Mouse (Mus musculus) hindbrain, embryonic 15.5 days (tissue): Measurements from ENCODE around the gene Tmem19. TPM values are rescaled to one million over a fixed set of nuclear protein-coding genes. Genes with fewer than 3 reads are reported as not detected.

Experiments used
- ATAC-seq: fragments of 200-750 bp; cut with Nextera tagmentation; 2 replicates; pipeline ENCODE4 v1.8.0; 2017; ENCODE audit warnings: low read depth, moderate number of reproducible peaks, moderate TSS enrichment; ENCODE audit not compliant: low FRiP score
- H3K27ac ChIP-seq: fragments of 300-500 bp; sonication (generic); replicated peaks from 2 replicates; pipeline ENCODE4 v1.5.1; 2015; ENCODE audit warnings: mild to moderate bottlenecking, inconsistent platforms
- H3K27me3 ChIP-seq: fragments of 300-500 bp; sonication (generic); 2 replicates; pipeline ENCODE4 v1.6.1; 2015; ENCODE audit warnings: control low read depth, inconsistent platforms
- H3K36me3 ChIP-seq: fragments of 300-500 bp; sonication (generic); 2 replicates; pipeline ENCODE4 v1.6.1; 2015; ENCODE audit warnings: control low read depth, inconsistent platforms
- H3K4me1 ChIP-seq: fragments of 300-500 bp; sonication (generic); replicated peaks from 2 replicates; pipeline ENCODE4 v1.6.1; 2015; ENCODE audit warnings: control low read depth, inconsistent platforms
- H3K4me2 ChIP-seq: fragments of 300-500 bp; sonication (generic); 2 replicates; pipeline ENCODE4 v1.6.1; 2015; ENCODE audit warnings: moderate library complexity, mild to moderate bottlenecking, inconsistent platforms
- H3K4me3 ChIP-seq: fragments of 300-500 bp; sonication (generic); 2 replicates; pipeline ENCODE4 v1.5.1; 2015; ENCODE audit warnings: mild to moderate bottlenecking, inconsistent platforms
- H3K9ac ChIP-seq: fragments of 300-500 bp; sonication (generic); 2 replicates; pipeline ENCODE4 v1.6.1; 2015; ENCODE audit warnings: inconsistent platforms
- H3K9me3 ChIP-seq: fragments of 300-500 bp; sonication (generic); 2 replicates; pipeline ENCODE4 v1.6.1; 2016; ENCODE audit warnings: control low read depth, inconsistent platforms
- WGBS: fragments of 180-500 bp; shearing (Covaris S2); methylation state at CpG from one replicate; pipeline ENCODE4 v1.1.7; 2015; 5-methylcytosine and 5-hydroxymethylcytosine counted together
- polyA plus RNA-seq: library from polyadenylated mRNA; unstranded; fragments of >200 nt; fragmentation: Nextera tagmentation; extraction: Ambion mirVana; gene quantifications from 2 replicates; pipeline ENCODE4 v1.2.1, GENCODE M21; 2015

The Tmem19 gene
- polyA plus RNA-seq, 1 experiment from 2014 or later, result 33.6 TPM

- 89% methylated on average over 4 of the region's 4 CpGs for WGBS
- ATAC-seq, result no peak
- Histone ChIP-seq H3K4me1 (peaks cover 23% of the 10 kb centered on the region), H3K4me2 (peak overlapping the region; percentile 65), H3K27ac (no peak overlapping the region; the same call in 1 of the 2 replicates), H3K9ac (no peak overlapping the region), H3K27me3 (no peaks in the 10 kb centered on the region), H3K36me3 (no peaks in the 10 kb centered on the region), H3K4me3 (peak overlapping the region; percentile 84), H3K9me3 (no peaks in the 10 kb centered on the region)
These were observed 850 bp upstream of the Tmem19 start for GRCm38 (mm10) chr10:115363151-115363550.

- Histone ChIP-seq H3K27me3 (no peaks in the 10 kb centered on the region), H3K4me3 (peak overlapping the region; percentile 84), H3K4me2 (peak overlapping the region; percentile 65), H3K9me3 (no peaks in the 10 kb centered on the region), H3K4me1 (peaks cover 23% of the 10 kb centered on the region), H3K27ac (peak overlapping the region; percentile 96), H3K36me3 (no peaks in the 10 kb centered on the region), H3K9ac (peak overlapping the region; percentile 76)
- WGBS, result 5% methylated on average over 9 of the region's 9 CpGs
- ATAC-seq, result peak; percentile 7
These were observed 293 bp upstream of the Tmem19 start for GRCm38 (mm10) chr10:115362623-115362964.

- ATAC-seq, result no peak
- Histone ChIP-seq H3K4me3 (no peak overlapping the region), H3K9ac (no peak overlapping the region), H3K36me3 (peaks cover 17% of the 10 kb centered on the region), H3K27me3 (no peaks in the 10 kb centered on the region), H3K27ac (no peak overlapping the region), H3K4me1 (peaks cover 23% of the 10 kb centered on the region), H3K9me3 (no peaks in the 10 kb centered on the region), H3K4me2 (no peak overlapping the region)
- 94% methylated on average over 7 of the region's 7 CpGs for WGBS
These were observed 3.2 kb downstream of the Tmem19 start for GRCm38 (mm10) chr10:115359066-115359465.

GRCm38 (mm10) chr10:115358216-115358919, 3.9 kb downstream of the Tmem19 start:
- no peaks in the 10 kb centered on the region for H3K27me3 ChIP-seq
- WGBS, result 93% methylated on average over 17 of the region's 17 CpGs
- peaks cover 17% of the 10 kb centered on the region for H3K36me3 ChIP-seq
- no peak overlapping the region for H3K4me3 ChIP-seq
- no peak overlapping the region for H3K9ac ChIP-seq
- no peak overlapping the region for H3K27ac ChIP-seq
- H3K4me1 ChIP-seq, result peaks cover 23% of the 10 kb centered on the region
- H3K4me2 ChIP-seq, result no peak overlapping the region
- ATAC-seq, result no peak
- no peaks in the 10 kb centered on the region for H3K9me3 ChIP-seq

- no peaks in the 10 kb centered on the region for H3K27me3 ChIP-seq
- WGBS, result 96% methylated on average over 6 of the region's 7 CpGs
These were observed 6.2 kb downstream of the Tmem19 start for GRCm38 (mm10) chr10:115356106-115356505.

GRCm38 (mm10) chr10:115355016-115355415, 7.3 kb downstream of the Tmem19 start:
- no peak for ATAC-seq
- no peak overlapping the region for H3K9ac ChIP-seq

More at GRCm38 (mm10) chr10:115356106-115356505, 6.2 kb downstream of the Tmem19 start:
- Histone ChIP-seq H3K4me2 (no peak overlapping the region), H3K36me3 (peaks cover 17% of the 10 kb centered on the region), H3K27ac (no peak overlapping the region), H3K4me1 (peaks cover 10% of the 10 kb centered on the region), H3K4me3 (no peak overlapping the region), H3K9ac (no peak overlapping the region), H3K9me3 (no peaks in the 10 kb centered on the region)
- no peak for ATAC-seq

GRCm38 (mm10) chr10:115354553-115354952, 7.7 kb downstream of the Tmem19 start:
- Histone ChIP-seq H3K9ac (no peak overlapping the region), H3K4me1 (no peaks in the 10 kb centered on the region), H3K9me3 (no peaks in the 10 kb centered on the region), H3K27me3 (no peaks in the 10 kb centered on the region), H3K27ac (no peak overlapping the region), H3K4me3 (no peak overlapping the region), H3K36me3 (peaks cover 17% of the 10 kb centered on the region), H3K4me2 (no peak overlapping the region)
- 64% methylated on average over 6 of the region's 6 CpGs for WGBS
- ATAC-seq, result no peak

More at GRCm38 (mm10) chr10:115355016-115355415, 7.3 kb downstream of the Tmem19 start:
- Histone ChIP-seq H3K4me3 (no peak overlapping the region), H3K4me2 (no peak overlapping the region), H3K4me1 (no peaks in the 10 kb centered on the region), H3K36me3 (peaks cover 17% of the 10 kb centered on the region), H3K27ac (no peak overlapping the region), H3K9me3 (no peaks in the 10 kb centered on the region), H3K27me3 (no peaks in the 10 kb centered on the region)
- 94% methylated on average over 6 of the region's 6 CpGs for WGBS

- WGBS, result 83% methylated on average over 2 of the region's 2 CpGs
- Histone ChIP-seq H3K9me3 (no peaks in the 10 kb centered on the region), H3K4me2 (no peak overlapping the region), H3K4me3 (no peak overlapping the region), H3K27ac (no peak overlapping the region), H3K36me3 (peaks cover 8% of the 10 kb centered on the region), H3K27me3 (no peaks in the 10 kb centered on the region), H3K4me1 (no peaks in the 10 kb centered on the region), H3K9ac (no peak overlapping the region)
- no peak for ATAC-seq
These were observed 11.4 kb downstream of the Tmem19 start for GRCm38 (mm10) chr10:115350810-115351397.

GRCm38 (mm10) chr10:115349509-115349908, 12.8 kb downstream of the Tmem19 start:
- H3K9ac ChIP-seq, result no peak overlapping the region
- H3K9me3 ChIP-seq, result no peaks in the 10 kb centered on the region
- no peaks in the 10 kb centered on the region for H3K4me1 ChIP-seq
- H3K4me2 ChIP-seq, result no peak overlapping the region
- ATAC-seq, result no peak
- no peaks in the 10 kb centered on the region for H3K27me3 ChIP-seq
- H3K27ac ChIP-seq, result no peak overlapping the region
- H3K4me3 ChIP-seq, result no peak overlapping the region
- WGBS, result 90% methylated on average over 7 of the region's 7 CpGs
- peaks cover 9% of the 10 kb centered on the region; the same call in 1 of the 2 replicates for H3K36me3 ChIP-seq

GRCm38 (mm10) chr10:115349029-115349428, 13.3 kb downstream of the Tmem19 start:
- peak; percentile 66; the same call in 1 of the 2 replicates for ATAC-seq
- Histone ChIP-seq H3K9me3 (no peaks in the 10 kb centered on the region), H3K27me3 (no peaks in the 10 kb centered on the region), H3K36me3 (peaks cover 9% of the 10 kb centered on the region; the same call in 1 of the 2 replicates), H3K9ac (no peak overlapping the region), H3K4me2 (no peak overlapping the region), H3K27ac (no peak overlapping the region), H3K4me1 (no peaks in the 10 kb centered on the region), H3K4me3 (no peak overlapping the region)
- 62% methylated on average over 10 of the region's 10 CpGs for WGBS

GRCm38 (mm10) chr10:115348131-115348530, 14.2 kb downstream of the Tmem19 start:
- Histone ChIP-seq H3K4me1 (no peaks in the 10 kb centered on the region), H3K36me3 (peaks cover 9% of the 10 kb centered on the region), H3K27ac (no peak overlapping the region), H3K4me2 (no peak overlapping the region), H3K27me3 (no peaks in the 10 kb centered on the region), H3K9ac (no peak overlapping the region), H3K9me3 (no peaks in the 10 kb centered on the region), H3K4me3 (no peak overlapping the region)
- ATAC-seq, result no peak
- WGBS, result 87% methylated on average over 6 of the region's 6 CpGs

GRCm38 (mm10) chr10:115346444-115346843, 15.9 kb downstream of the Tmem19 start:
- Histone ChIP-seq H3K27me3 (no peaks in the 10 kb centered on the region), H3K36me3 (peaks cover 22% of the 10 kb centered on the region), H3K4me2 (no peak overlapping the region), H3K4me1 (no peaks in the 10 kb centered on the region), H3K9me3 (no peaks in the 10 kb centered on the region), H3K4me3 (no peak overlapping the region), H3K9ac (no peak overlapping the region), H3K27ac (no peak overlapping the region)
- ATAC-seq, result no peak
